In genomic region chr9:61851331-61851730, GRCm38 (mm10) we compare ENCODE assay signal across 8 mouse cellular contexts.
"Had no signal": no experiment of that assay in that cellular context is flagged by ENCODE, and none has a peak within 500 bp of the region (broad histone marks: within the 10 kb centered on the region; RNA-seq: fewer than 3 reads in every experiment).

No protein-coding gene starts in this region.

- DNase-seq: kidney, postnatal 10 days; kidney, postnatal 36 days; liver, postnatal 0 days; lung, embryonic 14.5 days; right cerebral cortex, adult 18-20 months; right cerebral cortex, postnatal 25 days; spleen, adult 18-20 months; thymus, postnatal 25 days had no signal
